Mouse (Mus musculus) c-Kit-negative CD71-positive TER-119-positive erythroid progenitor cells, embryonic 14.5 days (primary cell): Measurements from ENCODE around the gene Lrrc27.

Source experiments
- DNase-seq: peaks from one replicate; pipeline ENCODE4 v3.0.0-alpha.2; 2013; ENCODE audit warnings: low read depth, low spot score

Gene Lrrc27

GRCm38 (mm10) chr7:139214160-139214559 lies 1.4 kb downstream of the Lrrc27 start:
- no peak for DNase-seq

- no peak for DNase-seq
Observed at GRCm38 (mm10) chr7:139214596-139215340, 2.0 kb downstream of the Lrrc27 start.

- DNase-seq, result no peak
Observed at GRCm38 (mm10) chr7:139215516-139215915, 2.7 kb downstream of the Lrrc27 start.

- DNase-seq, result no peak
Observed at GRCm38 (mm10) chr7:139215946-139216345, 3.2 kb downstream of the Lrrc27 start.

- DNase-seq, result no peak
Observed at GRCm38 (mm10) chr7:139216464-139216863, 3.7 kb downstream of the Lrrc27 start.

GRCm38 (mm10) chr7:139217046-139217445 lies 4.3 kb downstream of the Lrrc27 start:
- DNase-seq, result no peak

- no peak for DNase-seq
Observed at GRCm38 (mm10) chr7:139218641-139219415, 6.0 kb downstream of the Lrrc27 start.

GRCm38 (mm10) chr7:139219486-139219885 lies 6.7 kb downstream of the Lrrc27 start:
- no peak for DNase-seq

GRCm38 (mm10) chr7:139220303-139220702 lies 7.5 kb downstream of the Lrrc27 start:
- DNase-seq, result no peak

GRCm38 (mm10) chr7:139221072-139221471 lies 8.3 kb downstream of the Lrrc27 start:
- DNase-seq, result no peak

GRCm38 (mm10) chr7:139221856-139222255 lies 9.1 kb downstream of the Lrrc27 start:
- no peak for DNase-seq

- no peak for DNase-seq
Observed at GRCm38 (mm10) chr7:139222341-139222740, 9.6 kb downstream of the Lrrc27 start.

- no peak for DNase-seq
Observed at GRCm38 (mm10) chr7:139224070-139224469, 11.3 kb downstream of the Lrrc27 start.

GRCm38 (mm10) chr7:139224725-139225124 lies 11.9 kb downstream of the Lrrc27 start:
- no peak for DNase-seq

- no peak for DNase-seq
Observed at GRCm38 (mm10) chr7:139226416-139226815, 13.6 kb downstream of the Lrrc27 start.

GRCm38 (mm10) chr7:139228447-139229171 lies 15.8 kb downstream of the Lrrc27 start:
- DNase-seq, result no peak

- DNase-seq, result no peak
Observed at GRCm38 (mm10) chr7:139229837-139230236, 17.0 kb downstream of the Lrrc27 start.

- DNase-seq, result no peak
Observed at GRCm38 (mm10) chr7:139230241-139230640, 17.5 kb downstream of the Lrrc27 start.

GRCm38 (mm10) chr7:139233714-139234113 lies 20.9 kb downstream of the Lrrc27 start:
- DNase-seq, result no peak

- no peak for DNase-seq
Observed at GRCm38 (mm10) chr7:139234426-139235188, 21.8 kb downstream of the Lrrc27 start.

- no peak for DNase-seq
Observed at GRCm38 (mm10) chr7:139235651-139236358, 23.0 kb downstream of the Lrrc27 start.
